Mouse (Mus musculus): ENCODE measurements around the gene Pfn1. TPM values are rescaled to one million over a fixed set of nuclear protein-coding genes. Genes with fewer than 3 reads are reported as not detected.

Pfn1 gene
- polyA plus RNA-seq, 1 experiment from 2014 or later: 825 TPM

DNA sequence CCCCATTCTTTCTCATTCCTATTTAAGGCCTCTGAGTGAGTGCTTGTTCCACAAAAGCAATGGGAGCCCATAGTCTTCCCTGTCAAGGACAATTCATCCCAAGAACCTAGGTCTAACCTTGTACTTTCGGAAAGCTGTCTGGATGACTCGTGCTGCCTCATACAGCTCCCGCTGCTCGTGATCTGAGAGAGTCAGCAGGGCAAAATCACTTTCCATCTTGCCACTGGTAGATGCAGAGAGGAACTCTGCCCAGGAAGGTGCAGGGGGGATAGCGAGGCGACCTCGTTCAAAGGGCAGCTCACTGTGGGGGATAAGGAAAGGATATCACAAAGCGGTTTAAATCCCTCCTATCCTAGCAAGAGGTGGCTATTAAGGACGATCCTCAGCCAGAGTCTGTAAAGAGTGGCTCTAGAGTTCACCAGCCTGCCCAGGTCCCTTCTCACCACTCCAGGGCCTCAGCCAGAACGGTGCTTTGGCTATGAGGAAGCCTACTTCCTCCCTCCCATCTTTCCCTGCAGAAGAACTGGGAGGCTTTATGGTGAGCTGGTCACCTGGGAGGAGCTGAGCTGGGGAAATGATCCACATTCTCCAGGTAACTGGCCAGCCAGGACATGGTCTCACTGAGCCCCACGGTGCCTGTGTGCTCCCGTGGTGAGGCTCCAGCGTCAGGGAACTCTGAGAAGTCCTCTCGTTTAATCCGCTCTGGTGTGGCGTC is 17.0 kb upstream of the Pfn1 start:
- Histone ChIP-seq H3K36me3 (peaks cover 45% of the 10 kb centered on the region), H3K9me3 (no peaks in the 10 kb centered on the region), H3K4me1 (replicated peaks) (peaks cover 37% of the 10 kb centered on the region), H3K4me3 (replicated peaks) (peak overlapping the region; percentile 72), H3K27me3 (no peaks in the 10 kb centered on the region), H3K9ac (replicated peaks) (peak overlapping the region; percentile 76), H3K4me2 (replicated peaks) (peak overlapping the region; percentile 93), H3K27ac (no peak overlapping the region)
- ATAC-seq: no peak
- WGBS: 81% methylated on average over 16 of the region's 16 CpGs

DNA sequence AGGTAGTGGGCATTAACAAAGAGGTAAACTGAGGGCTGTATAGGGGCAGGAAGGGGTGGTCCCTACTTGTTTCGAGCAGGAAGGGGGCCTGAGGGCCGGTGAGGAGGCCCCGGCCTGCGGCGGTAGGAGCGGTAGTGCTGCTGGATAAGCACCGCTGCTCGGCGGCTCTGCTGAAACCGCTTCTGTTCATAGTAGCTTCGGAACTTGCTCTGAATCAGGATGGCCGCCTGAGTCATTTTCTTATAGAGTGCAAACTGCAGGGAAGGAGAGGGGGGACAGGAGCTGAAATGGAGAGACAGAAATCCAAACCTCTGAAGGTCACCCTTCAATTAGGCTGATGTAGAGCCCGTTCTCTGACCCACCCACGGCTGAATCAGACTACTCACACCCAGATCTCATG is 16.0 kb upstream of the Pfn1 start:
- no peaks in the 10 kb centered on the region for H3K9me3 ChIP-seq
- peak overlapping the region; percentile 76 for H3K9ac ChIP-seq (replicated peaks)
- peak overlapping the region; percentile 93 for H3K4me2 ChIP-seq (replicated peaks)
- H3K4me1 ChIP-seq (replicated peaks): peaks cover 37% of the 10 kb centered on the region
- peak overlapping the region; percentile 72 for H3K4me3 ChIP-seq (replicated peaks)
- peaks cover 40% of the 10 kb centered on the region for H3K36me3 ChIP-seq
- ATAC-seq: no peak
- WGBS: 36% methylated on average over 14 of the region's 14 CpGs
- H3K27me3 ChIP-seq: no peaks in the 10 kb centered on the region
- H3K27ac ChIP-seq: peak overlapping the region; percentile 98

DNA sequence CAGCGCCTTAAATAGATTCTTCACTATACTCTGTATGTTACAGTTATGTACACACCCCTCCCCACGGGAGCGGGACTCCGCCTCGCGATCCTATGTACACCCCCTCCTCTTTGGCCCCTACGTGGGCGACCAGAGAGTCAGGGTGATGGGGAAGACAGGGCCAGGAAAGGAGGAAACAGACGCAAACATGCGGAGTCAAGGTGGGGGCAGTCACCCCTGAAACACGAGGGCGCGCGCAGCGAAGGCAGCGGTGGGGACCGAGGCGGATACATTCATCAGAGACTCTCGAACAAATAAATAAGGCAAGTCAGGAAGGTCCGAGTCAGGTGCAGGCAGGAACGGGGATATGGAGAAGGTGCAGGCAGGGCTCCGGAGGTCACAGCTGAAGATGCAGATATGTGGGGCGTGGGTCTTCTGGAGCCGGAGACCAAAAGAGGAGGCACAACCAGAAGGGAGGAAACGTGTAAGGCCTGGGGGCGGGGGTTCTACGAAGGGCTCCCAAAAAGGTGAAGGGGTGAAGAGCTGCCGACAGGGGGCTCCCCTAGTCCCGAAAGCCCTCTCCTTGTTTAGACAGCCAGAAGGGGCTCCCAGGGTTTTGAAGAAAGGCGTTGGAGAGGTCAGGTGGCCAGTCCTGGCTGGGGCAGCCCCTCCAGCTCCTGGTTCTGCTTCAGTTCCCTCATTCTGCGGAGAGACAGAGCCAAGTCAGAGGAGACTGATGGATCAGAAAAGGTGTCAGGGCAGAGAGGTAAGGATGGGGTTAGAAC is 15.3 kb upstream of the Pfn1 start:
- Histone ChIP-seq H3K27me3 (no peaks in the 10 kb centered on the region), H3K4me1 (replicated peaks) (peaks cover 37% of the 10 kb centered on the region), H3K36me3 (peaks cover 41% of the 10 kb centered on the region), H3K4me2 (replicated peaks) (peak overlapping the region; percentile 93), H3K9me3 (no peaks in the 10 kb centered on the region), H3K27ac (peak overlapping the region; percentile 98), H3K4me3 (replicated peaks) (peak overlapping the region; percentile 72), H3K9ac (replicated peaks) (peak overlapping the region; percentile 76)
- under 1% methylated on average over 31 of the region's 31 CpGs for WGBS
- ATAC-seq: peak; percentile 48

DNA sequence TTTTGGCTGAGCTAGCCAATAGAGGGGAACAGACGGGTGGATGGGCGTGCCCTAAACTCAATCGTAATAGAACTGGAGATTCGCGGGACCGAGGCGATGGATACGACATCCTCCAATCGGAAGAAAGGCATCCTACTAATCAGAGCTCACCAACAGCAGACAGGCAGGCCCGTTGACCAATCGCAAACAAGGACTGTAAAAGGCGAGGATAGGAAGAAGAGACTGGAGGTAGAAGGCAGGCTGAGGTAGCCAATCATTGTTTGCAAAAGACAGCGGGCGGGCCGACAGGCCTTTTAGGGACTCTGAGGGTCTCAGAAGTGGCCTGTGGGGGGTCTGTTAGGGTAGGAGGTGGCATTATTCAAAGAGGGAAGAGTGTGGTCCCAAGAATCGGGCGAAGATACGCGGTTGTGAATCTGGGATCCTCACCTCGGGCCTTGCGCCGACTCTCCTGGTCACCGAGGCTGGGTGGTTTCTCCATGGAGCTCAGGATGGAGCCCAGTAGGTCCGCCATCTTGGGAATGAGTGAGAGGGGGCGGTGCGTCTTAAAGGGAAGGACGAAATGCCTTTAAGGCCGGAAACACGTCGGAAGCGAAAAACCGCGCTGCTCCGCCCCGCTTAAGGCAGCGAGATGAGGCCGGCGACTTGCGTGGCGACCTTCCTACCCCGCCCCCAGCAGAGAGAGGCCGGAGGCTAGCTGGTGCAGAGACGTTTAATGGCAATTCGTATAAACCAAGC is 14.5 kb upstream of the Pfn1 start, which contains the start of gene Spag7:
Gene Spag7, minus strand, starts transcription at position 646 of the 735 bp plus-strand sequence.
- H3K9ac ChIP-seq (replicated peaks): peak within 1 kb of the TSS; percentile 76
- H3K9me3 ChIP-seq: no peaks in the 10 kb centered on the region
- peak within 1 kb of the TSS; percentile 94 for H3K4me2 ChIP-seq (replicated peaks)
- WGBS: under 1% methylated on average over 44 of the region's 44 CpGs
- peaks cover 37% of the 10 kb centered on the region for H3K4me1 ChIP-seq (replicated peaks)
- peak within 1 kb of the TSS; percentile 98 for H3K27ac ChIP-seq
- H3K36me3 ChIP-seq: peaks cover 42% of the 10 kb centered on the region
- no peaks in the 10 kb centered on the region for H3K27me3 ChIP-seq
- ATAC-seq: peak; percentile 97
- H3K4me3 ChIP-seq (replicated peaks): peak within 1 kb of the TSS; percentile 72

DNA sequence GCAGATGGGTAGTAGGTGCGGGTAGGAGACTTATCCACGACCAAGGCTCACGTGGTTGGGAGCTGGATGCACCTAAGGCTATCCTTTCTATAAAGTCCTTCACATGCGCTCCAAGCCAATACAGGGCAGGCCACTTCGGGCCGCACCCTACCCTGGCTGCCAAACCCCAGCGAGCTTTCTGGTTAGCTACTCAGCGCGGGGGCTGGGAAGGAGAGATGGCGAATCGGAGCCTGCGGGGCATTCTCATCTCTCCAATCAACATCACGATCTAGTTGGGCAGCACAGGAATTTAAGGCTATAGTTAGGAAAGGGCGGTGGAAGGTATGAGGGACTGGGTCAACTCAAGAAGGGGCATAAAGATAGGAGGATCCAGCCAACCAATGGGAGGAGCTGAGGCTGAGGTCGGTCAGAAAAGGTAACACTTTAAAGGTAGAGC is 13.9 kb upstream of the Pfn1 start:
- ATAC-seq: peak; percentile 46
- H3K4me2 ChIP-seq (replicated peaks): peak overlapping the region; percentile 94
- peaks cover 43% of the 10 kb centered on the region for H3K36me3 ChIP-seq
- WGBS: 2% methylated on average over 15 of the region's 15 CpGs
- peak overlapping the region; percentile 75 for H3K9ac ChIP-seq (replicated peaks)
- peak overlapping the region; percentile 89 for H3K27ac ChIP-seq
- H3K9me3 ChIP-seq: no peaks in the 10 kb centered on the region
- no peaks in the 10 kb centered on the region for H3K27me3 ChIP-seq
- H3K4me1 ChIP-seq (replicated peaks): peaks cover 37% of the 10 kb centered on the region
- peak overlapping the region; percentile 72 for H3K4me3 ChIP-seq (replicated peaks)

DNA sequence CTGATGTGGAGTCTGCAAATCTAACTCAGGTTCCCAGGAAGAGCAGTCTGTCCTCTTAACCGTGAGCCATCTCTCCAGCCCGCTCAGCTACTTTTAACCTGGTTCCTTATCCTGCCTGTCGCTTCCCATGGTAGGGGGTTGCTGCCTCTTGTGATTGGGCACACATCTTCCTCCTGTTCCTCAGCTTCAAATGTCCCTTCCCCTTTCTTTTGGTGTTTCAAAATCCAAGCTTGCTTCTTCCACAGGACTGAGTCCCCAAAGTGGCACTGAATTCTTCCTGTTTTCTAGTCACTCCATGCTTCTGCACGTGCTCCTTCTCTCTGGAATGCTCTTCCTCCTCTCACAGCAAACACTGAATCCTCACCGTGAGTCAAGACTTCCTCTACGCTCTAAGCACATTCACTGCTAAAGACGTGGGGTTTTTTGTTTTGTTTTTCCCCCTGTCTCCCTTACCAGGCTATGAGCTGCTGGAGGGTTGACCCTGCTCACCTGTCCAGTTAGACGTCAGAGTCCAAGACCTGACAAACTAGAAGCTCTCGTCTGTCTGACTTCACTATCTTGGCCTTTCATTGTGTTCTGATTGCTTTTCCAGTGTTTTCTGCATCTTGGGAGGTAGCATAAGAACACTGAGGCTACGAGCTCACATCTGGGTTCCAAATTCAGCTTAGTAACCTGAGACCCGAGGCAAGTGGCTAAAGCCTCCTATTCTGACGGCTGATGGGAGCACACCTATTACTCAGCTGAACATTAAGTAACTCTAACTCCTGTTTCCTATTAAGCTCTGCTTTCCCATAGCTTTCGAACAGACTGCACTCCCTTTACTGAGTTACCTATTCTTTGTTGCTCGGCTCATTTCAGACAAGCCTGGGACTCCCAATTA is 13.1 kb upstream of the Pfn1 start:
- Histone ChIP-seq H3K9ac (replicated peaks) (peak overlapping the region; percentile 75), H3K27me3 (no peaks in the 10 kb centered on the region), H3K4me2 (replicated peaks) (peak overlapping the region; percentile 94), H3K4me1 (replicated peaks) (peaks cover 37% of the 10 kb centered on the region), H3K9me3 (no peaks in the 10 kb centered on the region), H3K4me3 (replicated peaks) (peak overlapping the region; percentile 72), H3K36me3 (peaks cover 51% of the 10 kb centered on the region), H3K27ac (peak overlapping the region; percentile 89; the same call in 1 of the 2 replicates)
- ATAC-seq: no peak
- WGBS: 78% methylated on average over 14 of the region's 14 CpGs

DNA sequence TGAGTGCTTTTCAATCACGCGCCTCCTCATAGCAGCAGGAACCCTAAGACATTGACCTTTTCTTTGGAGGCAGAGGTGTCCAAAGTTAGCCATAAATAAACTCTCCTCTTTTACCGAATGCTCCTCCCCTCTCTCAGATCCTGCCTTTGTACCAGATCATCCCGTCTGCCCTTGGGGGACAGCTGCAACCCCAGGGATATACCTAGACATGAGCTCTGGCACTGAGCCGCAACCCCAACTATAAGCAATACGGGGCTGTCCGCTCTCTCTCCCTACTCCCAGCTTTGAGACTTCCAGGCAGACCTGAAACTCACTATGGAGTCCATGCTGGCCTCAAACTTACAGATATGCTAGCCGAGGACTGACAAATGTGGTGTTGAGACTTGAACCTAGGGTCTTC is 12.2 kb upstream of the Pfn1 start:
- no peak for ATAC-seq
- H3K27me3 ChIP-seq: no peaks in the 10 kb centered on the region
- peaks cover 52% of the 10 kb centered on the region for H3K36me3 ChIP-seq
- WGBS: 98% methylated on average over 8 of the region's 8 CpGs
- no peak overlapping the region for H3K9ac ChIP-seq (replicated peaks)
- H3K4me1 ChIP-seq (replicated peaks): peaks cover 35% of the 10 kb centered on the region
- H3K4me2 ChIP-seq (replicated peaks): no peak overlapping the region
- H3K27ac ChIP-seq: no peak overlapping the region
- H3K9me3 ChIP-seq: no peaks in the 10 kb centered on the region
- H3K4me3 ChIP-seq (replicated peaks): no peak overlapping the region

DNA sequence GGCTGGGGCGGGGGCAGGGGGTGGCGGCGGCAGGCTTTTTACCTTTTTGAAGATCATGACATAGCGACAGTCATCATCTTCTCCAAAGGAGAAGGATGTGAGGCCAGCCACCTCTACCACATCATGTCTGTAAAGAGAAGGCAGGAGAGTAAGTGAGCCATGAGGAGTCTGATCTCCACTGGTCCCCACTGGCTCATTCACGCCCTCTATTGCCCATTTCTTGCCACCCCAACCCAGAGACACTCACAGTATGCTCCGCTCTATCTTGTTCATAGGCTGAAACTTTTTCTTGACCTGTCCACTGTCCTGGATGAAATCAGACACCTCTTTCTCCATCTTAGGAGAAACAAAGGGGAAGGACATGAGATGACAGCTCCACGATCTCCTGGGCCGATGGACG is 10.3 kb upstream of the Pfn1 start:
- H3K36me3 ChIP-seq: peaks cover 55% of the 10 kb centered on the region
- H3K4me3 ChIP-seq (replicated peaks): no peak overlapping the region
- 92% methylated on average over 9 of the region's 9 CpGs for WGBS
- no peak overlapping the region for H3K9ac ChIP-seq (replicated peaks)
- no peak overlapping the region for H3K4me2 ChIP-seq (replicated peaks)
- peaks cover 17% of the 10 kb centered on the region for H3K4me1 ChIP-seq (replicated peaks)
- ATAC-seq: no peak
- no peaks in the 10 kb centered on the region for H3K9me3 ChIP-seq
- no peaks in the 10 kb centered on the region for H3K27me3 ChIP-seq
- H3K27ac ChIP-seq: no peak overlapping the region

DNA sequence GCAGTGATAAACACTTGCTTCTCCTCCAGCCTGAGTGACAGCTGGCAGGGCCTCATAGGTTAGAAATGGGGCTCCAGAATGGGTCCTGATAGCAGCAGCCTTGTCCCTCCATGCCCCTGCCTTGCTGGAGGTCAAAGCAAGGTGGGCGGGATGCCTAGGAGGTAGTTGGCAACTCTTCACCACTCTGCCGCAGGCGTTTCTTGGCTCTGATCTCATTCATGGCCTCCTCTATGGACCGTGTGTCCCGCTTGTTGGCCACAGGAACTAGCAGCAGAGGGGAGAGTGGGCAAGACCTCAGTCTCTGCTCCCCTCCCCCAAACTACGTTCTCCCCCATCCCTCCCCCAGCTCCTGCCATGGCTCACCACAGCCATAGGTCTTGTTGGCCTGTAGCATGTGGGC is 9.5 kb upstream of the Pfn1 start:
- Histone ChIP-seq H3K27ac (no peak overlapping the region), H3K9me3 (no peaks in the 10 kb centered on the region), H3K27me3 (no peaks in the 10 kb centered on the region), H3K36me3 (peaks cover 55% of the 10 kb centered on the region), H3K4me3 (replicated peaks) (no peak overlapping the region), H3K4me2 (replicated peaks) (no peak overlapping the region), H3K9ac (replicated peaks) (no peak overlapping the region), H3K4me1 (replicated peaks) (peaks cover 17% of the 10 kb centered on the region)
- ATAC-seq: no peak
- 91% methylated on average over 4 of the region's 6 CpGs for WGBS

DNA sequence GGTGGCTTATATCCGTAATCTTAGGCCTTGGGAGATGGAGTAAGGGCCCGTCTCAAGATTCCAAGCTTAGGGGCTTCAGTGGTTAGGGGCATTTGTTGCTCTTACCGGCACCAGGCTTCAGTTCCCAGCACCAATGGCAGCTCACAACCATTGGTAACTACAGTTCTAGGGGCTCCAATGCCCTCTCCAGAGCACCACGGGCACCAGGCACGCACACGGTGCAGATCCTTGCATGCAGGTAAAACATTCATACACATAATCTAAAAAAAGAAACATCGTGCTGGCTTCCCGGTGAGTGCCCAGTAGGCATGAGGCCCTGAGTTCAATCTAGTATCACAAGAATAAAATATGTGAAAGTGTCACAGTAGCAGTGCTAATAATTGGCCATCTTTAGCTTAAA is 8.7 kb upstream of the Pfn1 start:
- H3K36me3 ChIP-seq: peaks cover 55% of the 10 kb centered on the region
- peaks cover 14% of the 10 kb centered on the region for H3K4me1 ChIP-seq (replicated peaks)

DNA sequence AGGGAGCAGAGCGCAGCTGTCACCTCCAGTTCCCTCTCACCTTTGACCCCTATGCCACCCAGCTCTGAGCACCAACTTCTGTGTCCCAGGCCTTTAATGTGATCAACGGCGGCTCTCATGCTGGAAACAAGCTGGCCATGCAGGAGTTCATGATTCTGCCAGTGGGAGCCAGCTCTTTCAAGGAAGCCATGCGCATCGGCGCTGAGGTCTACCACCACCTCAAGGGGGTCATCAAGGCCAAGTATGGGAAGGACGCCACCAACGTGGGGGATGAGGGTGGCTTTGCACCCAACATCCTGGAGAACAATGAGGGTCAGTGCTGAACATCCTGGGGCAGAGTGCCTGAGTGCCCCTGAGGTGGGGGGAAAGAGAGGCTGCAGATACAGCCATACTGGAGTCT is 6.1 kb upstream of the Pfn1 start:
- peaks cover 47% of the 10 kb centered on the region for H3K36me3 ChIP-seq
- 86% methylated on average over 8 of the region's 8 CpGs for whole genome bisulfite sequencing
- H3K4me1 ChIP-seq (replicated peaks): peaks cover 15% of the 10 kb centered on the region
- ATAC-seq: no peak
- H3K9ac ChIP-seq (replicated peaks): no peak overlapping the region
- 0 out of 2 replicates have a peak, but pooled peaks cover 3% of the 10 kb centered on the region for H3K27me3 ChIP-seq
- no peak overlapping the region for H3K27ac ChIP-seq
- no peaks in the 10 kb centered on the region for H3K9me3 ChIP-seq
- H3K4me2 ChIP-seq (replicated peaks): no peak overlapping the region
- no peak overlapping the region for H3K4me3 ChIP-seq (replicated peaks)

More for the DNA sequence above, 8.7 kb upstream of the Pfn1 start:
- ATAC-seq: no peak
- H3K4me2 ChIP-seq (replicated peaks): no peak overlapping the region
- no peak overlapping the region for H3K9ac ChIP-seq (replicated peaks)
- no peaks in the 10 kb centered on the region for H3K9me3 ChIP-seq
- H3K4me3 ChIP-seq (replicated peaks): no peak overlapping the region
- H3K27ac ChIP-seq: no peak overlapping the region
- 85% methylated on average over 8 of the region's 8 CpGs for whole genome bisulfite sequencing
- H3K27me3 ChIP-seq: no peaks in the 10 kb centered on the region

All from midbrain, embryonic 13.5 days (tissue).